Mouse (Mus musculus): ENCODE data around the gene Olfr1342. TPM values are rescaled to one million over a fixed set of nuclear protein-coding genes. Genes with fewer than 3 reads are reported as not detected.

Gene Olfr1342
- 0.27 and 0.40 TPM in 2 replicates for polyA plus RNA-seq (2011; ENCODE audit: insufficient read depth, insufficient read length, low read depth, missing spikeins)

DNA sequence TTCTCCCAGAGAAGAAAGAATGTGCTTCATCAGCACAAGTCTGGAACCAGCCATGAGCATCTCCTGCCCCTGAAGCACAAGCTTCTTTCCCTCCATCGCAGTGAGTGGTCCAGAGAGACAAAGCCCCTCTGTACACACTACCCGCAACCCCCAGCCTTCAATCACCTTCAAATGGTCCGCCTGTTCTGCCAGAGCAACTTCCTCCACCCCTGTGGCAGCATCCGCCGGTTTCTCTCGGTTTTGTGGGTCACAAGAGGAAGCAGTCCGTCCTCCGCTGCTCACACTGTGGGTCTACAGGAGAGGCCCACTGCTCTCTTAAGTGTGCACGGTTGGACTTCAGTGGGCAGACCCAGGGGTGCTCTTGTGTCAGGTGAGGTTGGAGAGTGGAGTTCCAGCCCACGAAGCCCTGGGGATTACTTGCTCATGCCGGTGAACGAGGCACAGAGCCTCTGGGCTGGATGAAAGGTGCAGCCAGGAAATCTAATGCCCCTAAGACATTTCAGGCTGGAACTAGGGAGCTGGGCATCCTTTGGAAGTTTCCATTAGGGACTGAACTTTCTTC lies at the start of gene Olfr1342:
Olfr1342 (minus strand) TSS at position 345 of the 562 bp plus-strand sequence.
- H3K9me3 ChIP-seq (replicated peaks; ENCODE audit: control insufficient read depth, insufficient read depth, low read length, poor library complexity, severe bottlenecking), result no peaks in the 10 kb centered on the region
- TF ChIP-seq CTCF (IDR thresholded peaks at IDR 0.05; ENCODE audit: low read depth, low read length), result no peak
- no peak for TF ChIP-seq EP300 (IDR thresholded peaks at IDR 0.05; ENCODE audit: insufficient read depth, low read depth, low read length)
- no peak for TF ChIP-seq POLR2A (IDR thresholded peaks at IDR 0.05; ENCODE audit: insufficient read depth, low read length)
- no peaks in the 10 kb centered on the region for H3K36me3 ChIP-seq (ENCODE audit: control insufficient read depth, insufficient read depth, low read length, poor library complexity, severe bottlenecking)
- no peaks in the 10 kb centered on the region for H3K27me3 ChIP-seq (ENCODE audit: control insufficient read depth, insufficient read depth, low read length, poor library complexity, severe bottlenecking)
- no peak within 1 kb of the TSS for H3K4me3 ChIP-seq (ENCODE audit: low read depth, low read length)
- no peak within 1 kb of the TSS for H3K27ac ChIP-seq (ENCODE audit: insufficient read depth, low read length)
- no peak within 1 kb of the TSS for H3K9ac ChIP-seq (ENCODE audit: low read depth, poor library complexity, severe bottlenecking)
- peaks cover under 1% of the 10 kb centered on the region for H3K4me1 ChIP-seq (ENCODE audit: control insufficient read depth, insufficient read depth, low read length)

DNA sequence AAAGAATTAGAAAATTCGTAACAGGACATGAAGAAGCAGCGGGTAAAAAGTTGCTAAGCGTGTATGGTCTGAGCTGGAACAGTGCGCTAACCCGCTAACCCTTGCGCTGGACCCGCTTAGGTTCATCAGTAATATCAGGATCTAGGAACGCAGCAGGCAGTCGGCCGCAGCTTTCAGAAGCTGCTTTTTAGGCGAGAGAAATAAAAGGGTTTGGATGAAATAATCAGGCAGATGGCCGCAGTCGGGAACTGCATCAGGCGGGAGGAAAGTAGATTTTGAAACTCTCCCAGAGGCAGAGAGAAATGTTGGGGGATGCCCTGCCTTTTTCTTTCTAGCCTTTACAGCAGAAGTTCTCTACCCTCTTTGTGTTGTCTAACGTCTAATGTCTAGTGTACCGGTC lies 49.3 kb upstream of the Olfr1342 start:
- Histone ChIP-seq H3K4me3 (ENCODE audit: low read depth, low read length) (peak overlapping the region; percentile 51), H3K27ac (ENCODE audit: insufficient read depth, low read length) (peak overlapping the region; percentile 39), H3K36me3 (ENCODE audit: control insufficient read depth, insufficient read depth, low read length, poor library complexity, severe bottlenecking) (no peaks in the 10 kb centered on the region), H3K4me1 (ENCODE audit: control insufficient read depth, insufficient read depth, low read length) (peaks cover 2% of the 10 kb centered on the region), H3K27me3 (ENCODE audit: control insufficient read depth, insufficient read depth, low read length, poor library complexity, severe bottlenecking) (peaks cover 1% of the 10 kb centered on the region; the same call in 1 of the 2 replicates), H3K9me3 (replicated peaks; ENCODE audit: control insufficient read depth, insufficient read depth, low read length, poor library complexity, severe bottlenecking) (peaks cover 13% of the 10 kb centered on the region), H3K9ac (ENCODE audit: low read depth, poor library complexity, severe bottlenecking) (peak overlapping the region; percentile 65)
- TF ChIP-seq EP300 (IDR thresholded peaks at IDR 0.05; ENCODE audit: insufficient read depth, low read depth, low read length) (no peak), CTCF (IDR thresholded peaks at IDR 0.05; ENCODE audit: low read depth, low read length) (no peak), POLR2A (IDR thresholded peaks at IDR 0.05; ENCODE audit: insufficient read depth, low read length) (no peak)

DNA sequence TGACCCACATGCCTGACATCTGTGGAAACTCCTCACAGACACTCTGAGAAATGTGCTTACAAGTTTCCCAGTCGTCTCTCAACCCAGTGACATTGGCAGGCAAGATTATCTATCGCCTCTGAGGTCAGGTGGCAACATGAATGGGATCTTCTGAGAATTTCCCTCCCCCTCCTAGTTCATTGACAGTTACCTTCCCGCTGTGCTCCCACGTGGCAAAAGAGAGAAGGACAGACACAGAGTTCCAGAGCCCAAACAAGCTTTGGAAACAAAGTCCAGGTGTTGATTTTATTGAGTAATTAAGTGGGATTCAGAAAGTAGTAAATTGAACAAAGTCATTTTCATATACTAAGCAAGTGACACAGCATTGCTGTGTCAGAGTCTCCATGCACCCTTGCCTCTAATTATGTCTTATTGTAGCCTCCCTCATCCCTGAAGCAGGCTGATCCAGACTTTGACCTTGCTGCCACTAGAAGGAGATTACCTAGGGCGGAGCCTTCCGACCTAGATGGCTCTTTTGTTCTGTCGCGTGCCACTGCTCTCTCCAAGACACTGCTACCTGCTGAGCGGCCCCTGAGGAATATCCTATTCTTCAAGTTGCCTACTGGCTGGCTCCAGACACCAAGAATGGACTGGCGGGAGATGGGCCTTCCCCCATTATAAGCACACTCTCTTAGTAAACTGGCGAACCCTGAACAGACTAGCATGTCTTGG lies 48.6 kb upstream of the Olfr1342 start:
- Histone ChIP-seq H3K4me3 (ENCODE audit: low read depth, low read length) (peak overlapping the region; percentile 51), H3K27ac (ENCODE audit: insufficient read depth, low read length) (peak overlapping the region; percentile 39)

DNA sequence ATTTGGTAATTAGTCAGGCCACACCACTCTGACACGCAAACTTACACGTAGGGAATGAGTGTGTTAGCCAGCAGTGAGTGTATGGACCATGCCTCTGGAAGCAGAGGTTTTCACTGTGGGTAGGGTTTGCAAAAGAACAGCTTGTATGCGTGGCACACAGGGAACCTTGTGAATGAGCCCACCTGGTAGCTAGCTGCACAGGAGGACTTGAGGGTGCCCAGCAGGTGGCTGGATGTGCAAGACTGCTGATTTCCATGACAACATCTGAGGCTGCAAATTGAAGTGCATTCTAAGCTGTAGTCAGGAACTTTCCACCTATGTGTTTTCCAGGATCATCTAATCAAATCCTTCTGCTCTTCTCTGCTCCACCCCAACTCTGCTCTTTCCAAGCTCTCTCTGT lies 47.0 kb upstream of the Olfr1342 start:
- Histone ChIP-seq H3K4me3 (ENCODE audit: low read depth, low read length) (no peak overlapping the region), H3K27ac (ENCODE audit: insufficient read depth, low read length) (no peak overlapping the region), H3K27me3 (ENCODE audit: control insufficient read depth, insufficient read depth, low read length, poor library complexity, severe bottlenecking) (peaks cover 1% of the 10 kb centered on the region; the same call in 1 of the 2 replicates), H3K36me3 (ENCODE audit: control insufficient read depth, insufficient read depth, low read length, poor library complexity, severe bottlenecking) (no peaks in the 10 kb centered on the region), H3K9ac (ENCODE audit: low read depth, poor library complexity, severe bottlenecking) (no peak overlapping the region), H3K9me3 (replicated peaks; ENCODE audit: control insufficient read depth, insufficient read depth, low read length, poor library complexity, severe bottlenecking) (no peaks in the 10 kb centered on the region; the same call in 1 of the 2 replicates), H3K4me1 (ENCODE audit: control insufficient read depth, insufficient read depth, low read length) (peaks cover 2% of the 10 kb centered on the region)
- TF ChIP-seq EP300 (IDR thresholded peaks at IDR 0.05; ENCODE audit: insufficient read depth, low read depth, low read length) (peak; percentile 68; the same call in 1 of the 2 replicates), CTCF (IDR thresholded peaks at IDR 0.05; ENCODE audit: low read depth, low read length) (no peak)

More for the DNA sequence above, 48.6 kb upstream of the Olfr1342 start:
- peaks cover 2% of the 10 kb centered on the region for H3K4me1 ChIP-seq (ENCODE audit: control insufficient read depth, insufficient read depth, low read length)
- H3K36me3 ChIP-seq (ENCODE audit: control insufficient read depth, insufficient read depth, low read length, poor library complexity, severe bottlenecking), result no peaks in the 10 kb centered on the region
- TF ChIP-seq EP300 (IDR thresholded peaks at IDR 0.05; ENCODE audit: insufficient read depth, low read depth, low read length) (peak; percentile 99), CTCF (IDR thresholded peaks at IDR 0.05; ENCODE audit: low read depth, low read length) (no peak), POLR2A (IDR thresholded peaks at IDR 0.05; ENCODE audit: insufficient read depth, low read length) (no peak)
- peak overlapping the region; percentile 65 for H3K9ac ChIP-seq (ENCODE audit: low read depth, poor library complexity, severe bottlenecking)
- peaks cover 6% of the 10 kb centered on the region; the same call in 1 of the 2 replicates for H3K9me3 ChIP-seq (replicated peaks; ENCODE audit: control insufficient read depth, insufficient read depth, low read length, poor library complexity, severe bottlenecking)
- H3K27me3 ChIP-seq (ENCODE audit: control insufficient read depth, insufficient read depth, low read length, poor library complexity, severe bottlenecking), result peaks cover 1% of the 10 kb centered on the region; the same call in 1 of the 2 replicates

DNA sequence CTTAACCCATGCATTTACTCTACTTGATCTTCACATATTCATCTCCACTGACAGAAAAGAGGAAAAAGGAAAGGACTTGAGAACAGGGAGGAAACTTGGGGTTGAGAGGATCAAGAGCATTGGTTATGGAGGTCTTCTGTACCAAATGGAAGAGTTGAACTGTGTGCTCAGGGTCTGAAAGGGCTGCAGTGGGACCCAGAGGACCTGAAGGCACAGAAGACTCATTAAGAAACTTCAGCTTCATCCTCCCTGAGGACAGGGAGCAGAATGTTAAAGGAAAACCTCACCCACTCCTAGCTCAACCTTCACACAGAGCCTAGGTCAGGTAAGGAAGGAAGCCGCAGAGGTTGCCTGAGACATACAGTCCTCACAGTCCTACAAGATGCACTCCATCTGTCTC lies 39.3 kb upstream of the Olfr1342 start, which contains the start of gene Olfr1339:
Olfr1339 (plus strand) TSS at position 301 of the 400 bp plus-strand sequence.
- Histone ChIP-seq H3K4me1 (ENCODE audit: control insufficient read depth, insufficient read depth, low read length) (no peaks in the 10 kb centered on the region), H3K36me3 (ENCODE audit: control insufficient read depth, insufficient read depth, low read length, poor library complexity, severe bottlenecking) (no peaks in the 10 kb centered on the region), H3K9ac (ENCODE audit: low read depth, poor library complexity, severe bottlenecking) (no peak within 1 kb of the TSS), H3K4me3 (ENCODE audit: low read depth, low read length) (no peak within 1 kb of the TSS), H3K27ac (ENCODE audit: insufficient read depth, low read length) (no peak within 1 kb of the TSS), H3K9me3 (replicated peaks; ENCODE audit: control insufficient read depth, insufficient read depth, low read length, poor library complexity, severe bottlenecking) (no peaks in the 10 kb centered on the region), H3K27me3 (ENCODE audit: control insufficient read depth, insufficient read depth, low read length, poor library complexity, severe bottlenecking) (no peaks in the 10 kb centered on the region)
- TF ChIP-seq EP300 (IDR thresholded peaks at IDR 0.05; ENCODE audit: insufficient read depth, low read depth, low read length), result no peak
